Mouse (Mus musculus): ENCODE measurements around the gene Aire. TPM values are rescaled to one million over a fixed set of nuclear protein-coding genes. Genes with fewer than 3 reads are reported as not detected.

The Aire gene
- polyA plus RNA-seq, 1 experiment from 2014 or later = not detected

DNA sequence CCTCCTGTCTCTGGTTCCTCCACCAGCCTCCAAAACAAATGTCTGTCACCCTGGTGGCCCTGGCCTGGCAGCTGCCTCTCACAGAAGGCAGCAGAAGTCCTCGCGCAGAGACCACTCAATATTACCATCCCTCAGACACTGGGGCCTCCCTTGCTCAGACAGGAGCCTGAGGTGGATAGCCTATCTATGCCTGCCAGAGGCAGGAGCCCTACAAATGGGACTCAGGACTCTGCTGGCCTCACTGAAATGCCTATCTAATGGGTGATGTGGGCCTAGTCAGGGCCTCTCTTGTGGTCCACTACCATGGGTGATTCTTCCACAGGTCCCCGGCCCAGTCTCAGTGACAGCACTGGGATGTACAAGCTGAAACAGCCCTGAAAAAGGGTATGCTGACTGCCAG lies 35.2 kb downstream of the Aire start:
- Histone ChIP-seq H3K4me3 (ENCODE audit: low read depth, low read length) (peak overlapping the region; percentile 87), H3K4me1 (ENCODE audit: control insufficient read depth, low read depth, low read length) (peaks cover 63% of the 10 kb centered on the region), H3K27ac (ENCODE audit: low read length) (peak overlapping the region; percentile 87), H3K36me3 (ENCODE audit: control insufficient read depth, insufficient read depth) (no peaks in the 10 kb centered on the region), H3K4me2 (ENCODE audit: low read depth, low read length) (peak overlapping the region; percentile 94), H3K27me3 (ENCODE audit: control insufficient read depth, insufficient read depth, low read depth, low read length) (no peaks in the 10 kb centered on the region), H3K9ac (ENCODE audit: low read depth, low read length) (peak overlapping the region; percentile 70), H3K9me3 (replicated peaks; ENCODE audit: control insufficient read depth, low read length) (no peaks in the 10 kb centered on the region)
- 21% methylated on average over 3 of the region's 3 CpGs for WGBS (ENCODE audit: insufficient replicate concordance)
- peak; percentile 15 for ATAC-seq (ENCODE audit: low read depth)

DNA sequence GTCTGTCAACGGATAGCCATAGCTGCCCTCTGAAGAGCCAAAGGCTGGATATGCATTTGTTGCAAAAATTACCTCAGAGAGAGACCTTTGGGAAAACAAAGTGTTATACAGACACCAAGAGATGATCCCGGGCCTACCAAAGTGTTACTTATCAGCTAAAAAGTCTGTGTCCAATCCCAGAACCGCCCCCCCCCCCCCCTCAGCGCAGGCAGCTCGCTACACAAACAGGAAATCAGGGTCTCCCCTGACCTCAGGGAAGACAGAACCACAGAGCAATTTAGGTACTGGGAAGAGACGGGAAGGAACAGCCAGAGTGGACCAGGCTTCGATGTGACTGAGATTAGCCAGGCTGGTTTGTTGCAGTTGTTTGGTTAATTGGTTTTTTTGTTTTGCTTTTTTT lies 36.2 kb downstream of the Aire start:
- WGBS (ENCODE audit: insufficient replicate concordance) = 8% methylated on average over 7 of the region's 7 CpGs
- ATAC-seq (ENCODE audit: low read depth) = no peak
- H3K36me3 ChIP-seq (ENCODE audit: control insufficient read depth, insufficient read depth) = peaks cover 8% of the 10 kb centered on the region
- peak overlapping the region; percentile 87 for H3K27ac ChIP-seq (ENCODE audit: low read length)
- peak overlapping the region; percentile 55 for H3K9ac ChIP-seq (ENCODE audit: low read depth, low read length)
- peak overlapping the region; percentile 87 for H3K4me3 ChIP-seq (ENCODE audit: low read depth, low read length)
- H3K4me2 ChIP-seq (ENCODE audit: low read depth, low read length) = peak overlapping the region; percentile 94
- H3K9me3 ChIP-seq (replicated peaks; ENCODE audit: control insufficient read depth, low read length) = no peaks in the 10 kb centered on the region
- no peaks in the 10 kb centered on the region for H3K27me3 ChIP-seq (ENCODE audit: control insufficient read depth, insufficient read depth, low read depth, low read length)
- H3K4me1 ChIP-seq (ENCODE audit: control insufficient read depth, low read depth, low read length) = peaks cover 61% of the 10 kb centered on the region

DNA sequence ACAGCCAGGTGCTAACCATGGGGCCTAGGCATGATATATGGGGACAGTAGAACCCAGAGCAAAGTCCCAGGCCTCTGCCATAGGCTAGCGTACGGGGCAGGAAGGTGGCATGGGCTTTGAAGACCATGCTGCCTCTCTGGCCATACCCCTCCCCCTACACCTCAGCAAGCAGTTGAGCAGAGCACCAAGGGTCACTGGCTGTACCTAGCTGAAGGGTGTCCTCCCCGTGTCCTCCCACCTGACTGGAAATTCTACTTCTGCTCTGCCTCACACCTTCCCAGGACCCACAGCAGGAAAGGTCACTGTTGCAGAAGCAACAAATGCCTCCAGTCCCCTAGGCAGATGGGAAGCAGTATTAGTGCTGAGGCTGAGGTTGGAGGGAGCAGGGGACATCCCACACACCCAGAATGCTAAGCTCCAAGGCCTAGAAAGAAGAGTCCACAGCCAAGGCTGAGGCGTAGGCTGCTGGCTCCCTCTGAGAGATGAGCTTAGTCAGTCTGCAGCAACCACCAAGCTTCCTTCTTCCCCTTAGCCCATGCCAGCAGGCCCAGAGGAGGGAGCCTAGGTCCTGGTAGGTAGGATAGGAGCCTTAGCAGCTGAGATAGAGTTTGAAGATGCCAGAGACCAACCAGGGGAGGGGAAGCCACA lies 37.5 kb downstream of the Aire start:
- ATAC-seq (ENCODE audit: low read depth) = no peak
- H3K4me1 ChIP-seq (ENCODE audit: control insufficient read depth, low read depth, low read length) = peaks cover 60% of the 10 kb centered on the region
- peak overlapping the region; percentile 94 for H3K4me2 ChIP-seq (ENCODE audit: low read depth, low read length)
- H3K9me3 ChIP-seq (replicated peaks; ENCODE audit: control insufficient read depth, low read length) = no peaks in the 10 kb centered on the region
- 82% methylated on average over 4 of the region's 4 CpGs for WGBS (ENCODE audit: insufficient replicate concordance)
- H3K27ac ChIP-seq (ENCODE audit: low read length) = peak overlapping the region; percentile 51
- peak overlapping the region; percentile 55 for H3K9ac ChIP-seq (ENCODE audit: low read depth, low read length)
- peaks cover 20% of the 10 kb centered on the region for H3K36me3 ChIP-seq (ENCODE audit: control insufficient read depth, insufficient read depth)
- H3K4me3 ChIP-seq (ENCODE audit: low read depth, low read length) = no peak overlapping the region
- H3K27me3 ChIP-seq (ENCODE audit: control insufficient read depth, insufficient read depth, low read depth, low read length) = no peaks in the 10 kb centered on the region

DNA sequence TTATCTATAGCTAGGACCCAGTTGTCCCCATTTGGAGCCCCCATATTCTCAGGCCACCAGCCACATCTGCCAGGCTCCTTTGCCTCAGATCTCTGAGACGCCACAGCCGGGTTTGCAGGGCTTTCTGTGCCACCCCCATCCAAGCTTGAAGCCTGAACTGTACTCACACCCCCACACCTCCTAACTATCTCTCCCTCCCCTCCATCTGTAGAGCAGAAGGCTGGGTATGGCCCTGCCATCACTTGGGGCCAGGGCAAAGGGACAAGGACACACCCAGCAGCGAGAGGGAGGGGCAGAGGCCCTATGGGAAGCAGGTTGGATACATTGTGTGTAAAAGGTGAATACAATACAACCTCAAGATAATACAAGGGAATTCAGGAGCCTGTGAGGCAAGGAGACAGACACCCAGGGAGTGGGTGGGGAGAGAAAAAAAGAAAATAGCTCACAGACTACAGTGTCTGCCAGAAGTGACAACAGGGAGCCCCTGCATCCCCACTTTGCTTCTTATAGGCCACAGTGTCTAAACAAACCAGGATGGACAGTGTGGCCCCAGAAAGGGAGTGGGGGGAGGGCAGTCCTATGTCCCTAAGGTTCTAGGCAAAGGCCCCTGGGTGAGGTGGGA lies 38.8 kb downstream of the Aire start:
- H3K4me3 ChIP-seq (ENCODE audit: low read depth, low read length) = peak overlapping the region; percentile 39; the same call in 1 of the 2 replicates
- peaks cover 53% of the 10 kb centered on the region for H3K4me1 ChIP-seq (ENCODE audit: control insufficient read depth, low read depth, low read length)
- peak; percentile 55 for ATAC-seq (ENCODE audit: low read depth)
- peak overlapping the region; percentile 32 for H3K9ac ChIP-seq (ENCODE audit: low read depth, low read length)
- no peaks in the 10 kb centered on the region for H3K27me3 ChIP-seq (ENCODE audit: control insufficient read depth, insufficient read depth, low read depth, low read length)
- H3K36me3 ChIP-seq (ENCODE audit: control insufficient read depth, insufficient read depth) = peaks cover 33% of the 10 kb centered on the region
- whole genome bisulfite sequencing (ENCODE audit: insufficient replicate concordance) = 32% methylated on average over 3 of the region's 3 CpGs
- H3K27ac ChIP-seq (ENCODE audit: low read length) = peak overlapping the region; percentile 76
- H3K4me2 ChIP-seq (ENCODE audit: low read depth, low read length) = peak overlapping the region; percentile 94
- H3K9me3 ChIP-seq (replicated peaks; ENCODE audit: control insufficient read depth, low read length) = no peaks in the 10 kb centered on the region

- no peak for ATAC-seq (ENCODE audit: low read depth)
- Histone ChIP-seq H3K36me3 (ENCODE audit: control insufficient read depth, insufficient read depth) (peaks cover 47% of the 10 kb centered on the region), H3K27me3 (ENCODE audit: control insufficient read depth, insufficient read depth, low read depth, low read length) (no peaks in the 10 kb centered on the region), H3K9me3 (replicated peaks; ENCODE audit: control insufficient read depth, low read length) (no peaks in the 10 kb centered on the region), H3K9ac (ENCODE audit: low read depth, low read length) (no peak overlapping the region), H3K4me2 (ENCODE audit: low read depth, low read length) (no peak overlapping the region), H3K27ac (ENCODE audit: low read length) (no peak overlapping the region), H3K4me1 (ENCODE audit: control insufficient read depth, low read depth, low read length) (peaks cover 35% of the 10 kb centered on the region), H3K4me3 (ENCODE audit: low read depth, low read length) (no peak overlapping the region)
- WGBS (ENCODE audit: insufficient replicate concordance) = 81% methylated on average over 2 of the region's 2 CpGs
Measured at GRCm38 (mm10) chr10:78002316-78002715, 41.1 kb downstream of the Aire start.

GRCm38 (mm10) chr10:78001796-78002195 lies 41.6 kb downstream of the Aire start:
- peaks cover 30% of the 10 kb centered on the region for H3K4me1 ChIP-seq (ENCODE audit: control insufficient read depth, low read depth, low read length)
- no peak overlapping the region for H3K9ac ChIP-seq (ENCODE audit: low read depth, low read length)
- H3K27me3 ChIP-seq (ENCODE audit: control insufficient read depth, insufficient read depth, low read depth, low read length) = no peaks in the 10 kb centered on the region
- no peak for ATAC-seq (ENCODE audit: low read depth)
- H3K27ac ChIP-seq (ENCODE audit: low read length) = no peak overlapping the region
- H3K4me3 ChIP-seq (ENCODE audit: low read depth, low read length) = no peak overlapping the region
- no peaks in the 10 kb centered on the region for H3K9me3 ChIP-seq (replicated peaks; ENCODE audit: control insufficient read depth, low read length)
- peaks cover 51% of the 10 kb centered on the region for H3K36me3 ChIP-seq (ENCODE audit: control insufficient read depth, insufficient read depth)
- no peak overlapping the region for H3K4me2 ChIP-seq (ENCODE audit: low read depth, low read length)
- WGBS (ENCODE audit: insufficient replicate concordance) = 89% methylated on average over 11 of the region's 11 CpGs

DNA sequence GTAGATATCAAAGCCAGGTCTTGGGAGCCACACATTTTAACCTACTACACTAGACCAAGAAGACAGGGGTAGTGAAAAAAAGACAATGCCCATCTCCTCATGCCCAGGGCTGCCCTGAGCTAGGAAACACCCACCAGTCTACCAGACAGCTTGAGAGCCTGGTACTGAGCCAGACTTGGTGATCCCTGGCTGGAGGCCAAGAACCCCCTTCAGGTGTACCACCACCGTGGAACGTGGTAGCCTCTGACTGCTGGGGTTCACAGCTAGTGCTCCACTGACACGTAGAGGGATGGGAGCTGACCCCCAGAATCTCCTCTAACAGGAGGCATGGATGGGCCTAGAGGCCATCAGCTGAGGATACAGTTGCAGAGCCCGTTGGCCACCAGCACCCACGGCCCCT lies 43.2 kb downstream of the Aire start:
- no peaks in the 10 kb centered on the region for H3K9me3 ChIP-seq (replicated peaks; ENCODE audit: control insufficient read depth, low read length)
- no peak overlapping the region for H3K4me3 ChIP-seq (ENCODE audit: low read depth, low read length)
- peaks cover 14% of the 10 kb centered on the region for H3K4me1 ChIP-seq (ENCODE audit: control insufficient read depth, low read depth, low read length)
- no peak overlapping the region for H3K27ac ChIP-seq (ENCODE audit: low read length)
- no peak for ATAC-seq (ENCODE audit: low read depth)
- no peak overlapping the region for H3K4me2 ChIP-seq (ENCODE audit: low read depth, low read length)
- no peak overlapping the region for H3K9ac ChIP-seq (ENCODE audit: low read depth, low read length)
- no peaks in the 10 kb centered on the region for H3K27me3 ChIP-seq (ENCODE audit: control insufficient read depth, insufficient read depth, low read depth, low read length)
- WGBS (ENCODE audit: insufficient replicate concordance) = 89% methylated on average over 5 of the region's 5 CpGs
- peaks cover 66% of the 10 kb centered on the region for H3K36me3 ChIP-seq (ENCODE audit: control insufficient read depth, insufficient read depth)

GRCm38 (mm10) chr10:77995639-77996038 lies 47.8 kb downstream of the Aire start:
- H3K9me3 ChIP-seq (replicated peaks; ENCODE audit: control insufficient read depth, low read length) = no peaks in the 10 kb centered on the region
- no peak overlapping the region for H3K9ac ChIP-seq (ENCODE audit: low read depth, low read length)
- 82% methylated on average over 3 of the region's 3 CpGs for WGBS (ENCODE audit: insufficient replicate concordance)
- ATAC-seq (ENCODE audit: low read depth) = no peak
- peaks cover 76% of the 10 kb centered on the region for H3K36me3 ChIP-seq (ENCODE audit: control insufficient read depth, insufficient read depth)
- no peak overlapping the region for H3K4me2 ChIP-seq (ENCODE audit: low read depth, low read length)
- H3K4me1 ChIP-seq (ENCODE audit: control insufficient read depth, low read depth, low read length) = no peaks in the 10 kb centered on the region
- no peaks in the 10 kb centered on the region for H3K27me3 ChIP-seq (ENCODE audit: control insufficient read depth, insufficient read depth, low read depth, low read length)
- no peak overlapping the region for H3K27ac ChIP-seq (ENCODE audit: low read length)
- H3K4me3 ChIP-seq (ENCODE audit: low read depth, low read length) = no peak overlapping the region

DNA sequence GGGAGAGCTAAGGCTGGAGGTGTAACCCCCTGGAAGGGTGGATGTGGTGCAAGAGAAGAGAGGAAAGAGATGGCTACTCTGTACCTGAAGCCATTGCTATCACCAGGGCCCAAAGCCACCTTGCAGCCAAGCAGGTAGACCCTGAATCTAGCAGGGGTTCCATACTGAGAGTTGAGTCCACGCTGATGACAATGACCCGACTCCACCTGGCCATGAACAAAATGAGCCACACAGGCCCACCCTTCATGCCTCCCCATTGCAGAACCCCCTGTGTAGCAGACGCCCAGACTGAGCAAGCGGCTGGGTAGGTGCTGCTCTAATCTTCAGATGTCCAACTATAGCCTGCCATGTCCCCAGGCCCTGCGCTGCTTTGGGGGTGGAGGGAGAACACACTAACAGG lies 57.6 kb downstream of the Aire start:
- Histone ChIP-seq H3K9ac (ENCODE audit: low read depth, low read length) (no peak overlapping the region), H3K9me3 (replicated peaks; ENCODE audit: control insufficient read depth, low read length) (no peaks in the 10 kb centered on the region), H3K27ac (ENCODE audit: low read length) (no peak overlapping the region), H3K4me3 (ENCODE audit: low read depth, low read length) (no peak overlapping the region), H3K27me3 (ENCODE audit: control insufficient read depth, insufficient read depth, low read depth, low read length) (no peaks in the 10 kb centered on the region), H3K4me1 (ENCODE audit: control insufficient read depth, low read depth, low read length) (no peaks in the 10 kb centered on the region), H3K36me3 (ENCODE audit: control insufficient read depth, insufficient read depth) (peaks cover 34% of the 10 kb centered on the region), H3K4me2 (ENCODE audit: low read depth, low read length) (no peak overlapping the region)
- 69% methylated on average over 5 of the region's 5 CpGs for WGBS (ENCODE audit: insufficient replicate concordance)
- no peak for ATAC-seq (ENCODE audit: low read depth)

All from liver, embryonic 16.5 days (tissue).